Mouse (Mus musculus): ENCODE measurements around the gene Auts2.
A peak's percentile ranks its signal among the peaks of the same experiment; 100 is the strongest.

The Auts2 gene

GRCm38 (mm10) chr5:131711474-131712129 lies 831.5 kb downstream of the Auts2 start:
- DNase-seq = no peak

GRCm38 (mm10) chr5:131710735-131711473 lies 832.2 kb downstream of the Auts2 start:
- no peak for DNase-seq

- DNase-seq = no peak
Measured at GRCm38 (mm10) chr5:131707471-131707870, 835.7 kb downstream of the Auts2 start.

GRCm38 (mm10) chr5:131703729-131704128 lies 839.4 kb downstream of the Auts2 start:
- DNase-seq = peak; percentile 39 to 59

- DNase-seq = no peak
Measured at GRCm38 (mm10) chr5:131702840-131703392, 840.2 kb downstream of the Auts2 start.

- no peak for DNase-seq
Measured at GRCm38 (mm10) chr5:131698900-131699299, 844.2 kb downstream of the Auts2 start.

- peak; percentile 40 to 62 for DNase-seq
Measured at GRCm38 (mm10) chr5:131690781-131691180, 852.4 kb downstream of the Auts2 start.

- peak; percentile 22 to 50 for DNase-seq
Measured at GRCm38 (mm10) chr5:131686956-131687618, 856.1 kb downstream of the Auts2 start.

- DNase-seq = no peak
Measured at GRCm38 (mm10) chr5:131680127-131680845, 862.9 kb downstream of the Auts2 start.

- DNase-seq = no peak
Measured at GRCm38 (mm10) chr5:131679523-131679922, 863.6 kb downstream of the Auts2 start.

GRCm38 (mm10) chr5:131677518-131677917 lies 865.6 kb downstream of the Auts2 start:
- DNase-seq = peak in 1 of 2 experiments; percentile 23

GRCm38 (mm10) chr5:131673696-131674095 lies 869.4 kb downstream of the Auts2 start:
- no peak for DNase-seq

- DNase-seq = no peak
Measured at GRCm38 (mm10) chr5:131665068-131665467, 878.1 kb downstream of the Auts2 start.

- DNase-seq = no peak
Measured at GRCm38 (mm10) chr5:131664657-131665056, 878.5 kb downstream of the Auts2 start.

- peak; percentile 76 to 84 for DNase-seq
Measured at GRCm38 (mm10) chr5:131662657-131663056, 880.5 kb downstream of the Auts2 start.

GRCm38 (mm10) chr5:131658822-131659515 lies 884.2 kb downstream of the Auts2 start:
- DNase-seq = no peak

GRCm38 (mm10) chr5:131654206-131654605 lies 888.9 kb downstream of the Auts2 start:
- DNase-seq = no peak

GRCm38 (mm10) chr5:131650381-131650891 lies 892.7 kb downstream of the Auts2 start:
- peak; percentile 57 to 66 for DNase-seq

GRCm38 (mm10) chr5:131647683-131648119 lies 895.4 kb downstream of the Auts2 start:
- DNase-seq = no peak

GRCm38 (mm10) chr5:131647104-131647682 lies 896.0 kb downstream of the Auts2 start:
- DNase-seq = no peak

- no peak for DNase-seq
Measured at GRCm38 (mm10) chr5:131646192-131646775, 896.9 kb downstream of the Auts2 start.
